8 mouse cellular contexts compared by ENCODE assay signal in the genomic region with DNA sequence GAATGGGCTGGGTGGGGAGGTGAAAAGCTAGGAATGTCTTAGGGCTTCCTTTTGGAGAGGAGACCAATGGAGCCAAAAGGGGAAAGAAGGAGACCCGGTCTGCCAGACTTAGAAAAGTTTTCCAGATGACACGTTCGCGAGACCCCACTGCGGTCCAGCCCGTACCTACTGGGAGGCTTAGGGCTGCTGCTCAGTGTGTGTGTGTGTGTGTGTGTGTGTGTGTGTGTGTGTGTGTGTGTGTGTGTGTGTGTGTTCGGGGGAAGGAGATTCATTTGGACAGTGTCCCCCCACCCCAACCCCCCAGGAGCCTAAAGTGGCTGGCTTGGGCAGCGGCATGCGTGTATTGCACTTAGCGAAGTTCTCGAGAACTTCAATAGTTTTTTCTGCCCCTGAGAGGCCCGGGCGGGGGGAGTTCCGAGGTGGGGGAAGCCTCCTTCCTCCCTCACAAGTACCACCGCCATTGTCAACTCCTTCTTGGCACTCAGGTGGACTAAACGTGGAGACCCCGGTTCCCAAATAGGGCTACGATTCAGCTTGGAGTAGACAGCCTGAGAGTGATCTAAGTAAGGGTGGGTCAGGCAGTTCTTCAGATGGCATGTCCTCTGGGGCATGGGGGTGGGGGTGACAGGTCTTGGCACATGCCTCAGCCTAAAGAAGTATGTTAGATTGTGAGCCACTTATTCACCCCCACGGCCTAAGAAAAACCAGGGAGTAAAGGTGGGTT. TPM values are rescaled to one million over a fixed set of nuclear protein-coding genes. Genes with fewer than 3 reads are reported as not detected.
A peak's percentile ranks its signal among the peaks of the same experiment; 100 is the strongest.
DNase-seq lines count a peak whose midpoint lies in the region; ATAC-seq and TF ChIP-seq lines count a peak whose summit lies in the region.

No protein-coding gene starts in this region.

- no peak for TF ChIP-seq CTCF in midbrain, postnatal 0 days (IDR thresholded peaks at IDR 0.05)

- peak overlapping the region; percentile 56 for H3K4me3 ChIP-seq in forebrain, embryonic 16.5 days (replicated peaks; ENCODE audit: low read length)
- H3K4me3 ChIP-seq in hindbrain, embryonic 11.5 days (ENCODE audit: low read depth, low read length), result peak overlapping the region; percentile 39
- H3K4me3 ChIP-seq in liver, embryonic 11.5 days (ENCODE audit: low read depth, low read length), result peak overlapping the region; percentile 42
- H3K4me3 ChIP-seq in midbrain, postnatal 0 days (ENCODE audit: low read depth, low read length), result peak overlapping the region; percentile 52

- H3K4me2 ChIP-seq in forebrain, embryonic 16.5 days (ENCODE audit: low read length), result peak overlapping the region; percentile 96
- H3K4me2 ChIP-seq in hindbrain, embryonic 11.5 days (replicated peaks; ENCODE audit: low read depth, low read length), result peak overlapping the region; percentile 85
- peak overlapping the region; percentile 74 for H3K4me2 ChIP-seq in liver, embryonic 11.5 days
- peak overlapping the region; percentile 96 for H3K4me2 ChIP-seq in midbrain, postnatal 0 days (ENCODE audit: low read depth, low read length, poor library complexity, severe bottlenecking)

- intact Hi-C loops in left cerebral cortex, postnatal 36 days (cut with DNase I), result loop anchor here (5.0 kb wide), 2 partner anchors 51 to 199 kb away; no protein-coding TSS in a partner anchor

- no peaks in the 10 kb centered on the region for H3K9me3 ChIP-seq in forebrain, embryonic 16.5 days (ENCODE audit: control insufficient read depth, low read length)
- H3K9me3 ChIP-seq in hindbrain, embryonic 11.5 days (ENCODE audit: control insufficient read depth, low read length), result no peaks in the 10 kb centered on the region
- H3K9me3 ChIP-seq in liver, embryonic 11.5 days (ENCODE audit: control insufficient read depth, low read length), result no peaks in the 10 kb centered on the region
- H3K9me3 ChIP-seq in midbrain, postnatal 0 days (ENCODE audit: low read length), result no peaks in the 10 kb centered on the region

- peak overlapping the region; percentile 44; the same call in 1 of the 2 replicates for H3K27ac ChIP-seq in forebrain, embryonic 16.5 days (ENCODE audit: low read length)
- H3K27ac ChIP-seq in hindbrain, embryonic 11.5 days (ENCODE audit: low read depth, low read length), result no peak overlapping the region
- no peak overlapping the region for H3K27ac ChIP-seq in liver, embryonic 11.5 days (ENCODE audit: low read depth, low read length)
- H3K27ac ChIP-seq in midbrain, postnatal 0 days (ENCODE audit: low read depth, low read length), result no peak overlapping the region

- 0 out of 2 replicates have a peak, but pooled peaks cover 4% of the 10 kb centered on the region for H3K27me3 ChIP-seq in forebrain, embryonic 16.5 days (replicated peaks; ENCODE audit: control insufficient read depth, insufficient read depth, low read length)
- peaks cover 12% of the 10 kb centered on the region for H3K27me3 ChIP-seq in hindbrain, embryonic 11.5 days (ENCODE audit: control insufficient read depth, insufficient read depth, low read length)
- peaks cover 27% of the 10 kb centered on the region for H3K27me3 ChIP-seq in liver, embryonic 11.5 days (replicated peaks; ENCODE audit: control insufficient read depth, insufficient read depth, low read length)
- peaks cover 14% of the 10 kb centered on the region for H3K27me3 ChIP-seq in midbrain, postnatal 0 days (ENCODE audit: insufficient read depth, low read length)

- peaks cover 20% of the 10 kb centered on the region for H3K4me1 ChIP-seq in forebrain, embryonic 16.5 days (replicated peaks; ENCODE audit: control insufficient read depth, insufficient read depth, low read length)
- H3K4me1 ChIP-seq in hindbrain, embryonic 11.5 days (replicated peaks; ENCODE audit: control insufficient read depth, insufficient read depth, low read length), result 0 out of 2 replicates have a peak, but pooled peaks cover 5% of the 10 kb centered on the region
- peaks cover 2% of the 10 kb centered on the region; the same call in 1 of the 2 replicates for H3K4me1 ChIP-seq in liver, embryonic 11.5 days (replicated peaks; ENCODE audit: control insufficient read depth, insufficient read depth, low read length)
- 0 out of 2 replicates have a peak, but pooled peaks cover 11% of the 10 kb centered on the region for H3K4me1 ChIP-seq in midbrain, postnatal 0 days (ENCODE audit: insufficient read depth, low read length)

- WGBS in forebrain, embryonic 16.5 days, result under 1% methylated on average over 18 of the region's 19 CpGs
- under 1% methylated on average over 18 of the region's 19 CpGs for WGBS in hindbrain, embryonic 11.5 days
- WGBS in liver, embryonic 11.5 days, result under 1% methylated on average over 18 of the region's 19 CpGs
- under 1% methylated on average over 18 of the region's 19 CpGs for WGBS in midbrain, postnatal 0 days

- peak overlapping the region; percentile 64 for H3K9ac ChIP-seq in forebrain, embryonic 16.5 days (replicated peaks; ENCODE audit: low read depth, low read length)
- H3K9ac ChIP-seq in hindbrain, embryonic 11.5 days (ENCODE audit: low read depth, low read length), result peak overlapping the region; percentile 41; the same call in 1 of the 2 replicates
- no peak overlapping the region for H3K9ac ChIP-seq in liver, embryonic 11.5 days (ENCODE audit: low read depth, low read length)
- peak overlapping the region; percentile 60 for H3K9ac ChIP-seq in midbrain, postnatal 0 days (replicated peaks; ENCODE audit: low read length, poor library complexity, severe bottlenecking)

- peak; percentile 3 for DNase-seq in thymus, postnatal 14 days
- no peak for DNase-seq in thymus, postnatal 0 days (ENCODE audit: low spot score)
- no peak for DNase-seq in hindbrain, embryonic 11.5 days (ENCODE audit: low spot score)
- no peak for DNase-seq in liver, embryonic 11.5 days (ENCODE audit: low spot score)
- no peak for DNase-seq in midbrain, postnatal 0 days (ENCODE audit: low spot score)
- no peak for DNase-seq in left cerebral cortex, postnatal 36 days (ENCODE audit: low spot score in 2 of 2)
- no peak for DNase-seq in thymus, adult 18-20 months

- peak; percentile 19 for ATAC-seq in forebrain, embryonic 16.5 days
- ATAC-seq in hindbrain, embryonic 11.5 days (ENCODE audit: low FRiP score), result peak; percentile 49
- ATAC-seq in liver, embryonic 11.5 days (replicated peaks; ENCODE audit: low FRiP score), result no peak
- ATAC-seq in midbrain, postnatal 0 days (ENCODE audit: low FRiP score), result no peak; the same call in 1 of the 2 replicates

- H3K36me3 ChIP-seq in forebrain, embryonic 16.5 days (ENCODE audit: control insufficient read depth, insufficient read depth), result no peaks in the 10 kb centered on the region
- H3K36me3 ChIP-seq in hindbrain, embryonic 11.5 days (ENCODE audit: control insufficient read depth, insufficient read depth, low read length), result no peaks in the 10 kb centered on the region
- H3K36me3 ChIP-seq in liver, embryonic 11.5 days (ENCODE audit: control insufficient read depth, insufficient read depth, low read length), result no peaks in the 10 kb centered on the region
- no peaks in the 10 kb centered on the region for H3K36me3 ChIP-seq in midbrain, postnatal 0 days (ENCODE audit: insufficient read depth, low read length)

RNA-seq across cellular contexts. Expression of a gene that starts 0.6 kb away (rescaled TPM):
- polyA plus RNA-seq in thymus, postnatal 0 days (2015; fragmentation: Nextera tagmentation; extraction: Ambion mirVana), result 42.1 and 46.4 TPM in 2 replicates
- 34.9 and 50.3 TPM in 2 replicates for polyA plus RNA-seq in forebrain, embryonic 16.5 days (2015; fragmentation: Nextera tagmentation; extraction: Ambion mirVana)
- 11.6 and 15.4 TPM in 2 replicates for polyA plus RNA-seq in hindbrain, embryonic 11.5 days (2014; fragmentation: Nextera tagmentation; extraction: Ambion mirVana)
- polyA plus RNA-seq in liver, embryonic 11.5 days (2014; fragmentation: Nextera tagmentation; extraction: Ambion mirVana), result 8.4 and 9.4 TPM in 2 replicates
- 34.9 and 37.4 TPM in 2 replicates for total RNA-seq in midbrain, postnatal 0 days (2014; rRNA removed)
- polyA plus RNA-seq in midbrain, postnatal 0 days (2015; fragmentation: Nextera tagmentation; extraction: Ambion mirVana), result 19.4 and 19.5 TPM in 2 replicates
- total RNA-seq in left cerebral cortex, postnatal 36 days (2021), result 10 to 100 TPM; 15.5 to 20.0 TPM

RNA-seq across cellular contexts. Expression of a gene that starts 25.8 kb away (rescaled TPM):
- polyA plus RNA-seq in thymus, postnatal 0 days (2015; fragmentation: Nextera tagmentation; extraction: Ambion mirVana), result 10.4 and 11.1 TPM in 2 replicates
- polyA plus RNA-seq in forebrain, embryonic 16.5 days (2015; fragmentation: Nextera tagmentation; extraction: Ambion mirVana), result 12.2 and 17.4 TPM in 2 replicates
- polyA plus RNA-seq in hindbrain, embryonic 11.5 days (2014; fragmentation: Nextera tagmentation; extraction: Ambion mirVana), result 7.3 and 8.4 TPM in 2 replicates
- polyA plus RNA-seq in liver, embryonic 11.5 days (2014; fragmentation: Nextera tagmentation; extraction: Ambion mirVana), result 3.4 and 3.8 TPM in 2 replicates
- total RNA-seq in midbrain, postnatal 0 days (2014; rRNA removed), result 16.3 and 18.6 TPM in 2 replicates
- polyA plus RNA-seq in midbrain, postnatal 0 days (2015; fragmentation: Nextera tagmentation; extraction: Ambion mirVana), result 17.0 and 19.2 TPM in 2 replicates
- 10 to 100 TPM; 32.9 to 33.3 TPM for total RNA-seq in left cerebral cortex, postnatal 36 days (2021)

Comparison
In these comparisons a context has a peak if more than half of its experiments do, and no peak if none do; other contexts are left out.
1. ATAC-seq: peak in forebrain, embryonic 16.5 days (single experiment) and hindbrain, embryonic 11.5 days (single experiment); none in liver, embryonic 11.5 days (single experiment) and midbrain, postnatal 0 days (single experiment).
2. Peak in every context shown above with its lines, with median percentiles within 50 percentile points of each other: H3K4me2 ChIP-seq and H3K4me3 ChIP-seq.